Mouse (Mus musculus) bone marrow, adult 2 months (tissue): ENCODE results near the gene Tmem44. TPM values are rescaled to one million over a fixed set of nuclear protein-coding genes. Genes with fewer than 3 reads are reported as not detected.
A peak's percentile ranks its signal among the peaks of the same experiment; 100 is the strongest.

Source experiments
- H3K27ac ChIP-seq: fragments of 200-500 bp; 2 replicates; pipeline ENCODE4 v1.5.1; 2012; ENCODE audit warnings: low read depth, mild to moderate bottlenecking, control low read depth, inconsistent platforms, low read length; ENCODE audit not compliant: control insufficient read depth, poor library complexity, insufficient read depth
- H3K4me1 ChIP-seq: fragments of 200-500 bp; 2 replicates; pipeline ENCODE4 v1.6.1; 2011; ENCODE audit warnings: low read length; ENCODE audit not compliant: control insufficient read depth, insufficient read depth
- H3K4me3 ChIP-seq: fragments of 200-500 bp; replicated peaks from 2 replicates; pipeline ENCODE3; 2011; ENCODE audit warnings: mild to moderate bottlenecking, low read depth, low read length, control low read depth; ENCODE audit not compliant: control insufficient read depth
- CTCF ChIP-seq: fragments of 200-500 bp; IDR thresholded peaks from 2 replicates; pipeline ENCODE4 v1.5.1; 2011; ENCODE audit warnings: low read length, control low read depth; ENCODE audit not compliant: control insufficient read depth, insufficient read depth
- POLR2A ChIP-seq: fragments of 200-500 bp; IDR thresholded peaks from 2 replicates; pipeline ENCODE4 v1.6.1; 2011; ENCODE audit warnings: low read depth, mild to moderate bottlenecking, control low read depth, low read length, borderline replicate concordance; ENCODE audit not compliant: control insufficient read depth
- WGBS: fragments of 180-500 bp; shearing (Covaris S2); methylation state at CpG from one replicate; pipeline ENCODE4 v1.1.7; 2018; 5-methylcytosine and 5-hydroxymethylcytosine counted together
- polyA plus RNA-seq: library from polyadenylated mRNA; stranded (reverse); fragments of >200 nt; gene quantifications from 2 replicates; pipeline ENCODE4 v1.2.4, GENCODE M21; 2011; ENCODE audit warnings: low replicate concordance; ENCODE audit not compliant: missing spikeins, insufficient read depth, insufficient read length

The Tmem44 gene
- polyA plus RNA-seq, 1 experiment = 7.6 TPM

DNA sequence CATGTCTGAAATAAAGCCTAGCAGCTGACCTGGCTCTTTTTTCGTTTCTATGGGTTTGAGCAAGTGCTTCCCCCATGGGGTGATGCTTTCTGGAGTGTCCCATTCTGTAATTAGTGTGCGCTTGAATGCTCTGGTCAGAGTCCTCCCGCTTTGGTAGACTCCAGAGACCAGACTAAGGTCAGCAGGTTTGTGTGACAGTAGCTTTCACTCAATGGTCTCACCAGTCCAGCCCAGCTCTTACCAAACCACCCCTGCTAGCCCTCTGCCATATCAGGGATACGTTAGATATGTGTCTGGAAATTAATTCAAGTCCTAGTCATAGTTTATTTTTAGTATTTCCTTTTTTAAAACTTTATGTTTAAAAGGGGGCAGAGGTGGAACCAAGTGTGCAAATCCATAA lies 10.0 kb upstream of the Tmem44 start:
- Histone ChIP-seq H3K4me1 (peaks cover 2% of the 10 kb centered on the region; the same call in 1 of the 2 replicates), H3K27ac (no peak overlapping the region), H3K4me3 (no peak overlapping the region)
- WGBS = 85% methylated on average over 4 of the region's 4 CpGs
- TF ChIP-seq POLR2A = no peak
- no peak for TF ChIP-seq CTCF

DNA sequence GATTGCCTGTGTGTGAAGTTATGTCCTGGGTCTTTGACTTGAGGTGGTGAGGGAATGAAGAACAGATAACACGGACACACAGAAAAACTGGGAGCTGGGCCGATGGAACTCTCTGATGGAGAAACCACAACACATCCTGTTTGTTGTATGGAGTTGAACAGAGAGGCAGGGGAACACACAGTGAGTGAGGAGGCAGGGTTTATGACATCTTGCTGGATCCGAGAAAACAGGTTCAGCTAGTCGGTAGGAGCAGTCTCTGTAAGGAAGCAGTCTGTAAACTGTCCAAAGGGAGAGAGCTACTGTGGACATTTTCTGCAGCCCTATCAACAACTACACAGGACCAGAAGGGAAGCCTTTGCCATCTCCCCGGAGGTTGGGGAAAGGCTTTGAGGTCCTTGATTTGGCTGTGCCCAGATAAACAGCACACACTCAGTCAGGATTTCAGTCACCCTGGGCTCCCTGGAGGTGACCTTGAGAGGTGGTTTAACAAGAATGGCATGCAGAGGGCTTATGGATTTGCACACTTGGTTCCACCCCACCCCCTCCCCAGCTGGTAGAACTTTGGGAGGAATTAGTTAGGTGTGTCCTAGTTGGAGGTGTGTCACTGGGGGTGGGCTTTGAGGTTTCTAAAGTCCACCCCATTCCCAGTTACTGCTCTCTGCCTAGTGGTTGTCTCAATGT lies 8.8 kb upstream of the Tmem44 start:
- Histone ChIP-seq H3K27ac (no peak overlapping the region), H3K4me1 (no peaks in the 10 kb centered on the region), H3K4me3 (no peak overlapping the region)
- TF ChIP-seq POLR2A (no peak), CTCF (no peak)
- 86% methylated on average over 5 of the region's 5 CpGs for WGBS

DNA sequence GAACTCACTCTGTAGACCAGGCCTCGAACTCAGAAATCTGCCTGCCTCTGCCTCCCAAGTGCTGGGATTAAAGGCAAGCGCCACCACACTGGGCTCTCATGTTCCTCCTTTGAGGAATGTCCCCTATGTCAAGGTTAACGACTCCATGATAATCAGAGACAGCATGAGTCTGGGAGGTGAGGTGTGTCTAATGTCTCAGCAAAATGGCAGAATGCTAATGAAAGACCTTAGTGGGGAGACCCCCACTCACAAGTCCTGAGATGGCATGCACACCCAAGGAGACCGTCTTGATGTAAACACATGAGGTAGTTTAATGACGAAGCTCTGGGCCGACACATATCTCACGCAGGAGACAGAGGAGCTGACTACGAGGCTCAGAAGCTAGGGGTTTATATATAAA lies 3.5 kb upstream of the Tmem44 start:
- TF ChIP-seq CTCF (no peak), POLR2A (no peak)
- Histone ChIP-seq H3K27ac (no peak overlapping the region), H3K4me3 (no peak overlapping the region), H3K4me1 (no peaks in the 10 kb centered on the region; the same call in 1 of the 2 replicates)
- 90% methylated on average over 8 of the region's 8 CpGs for WGBS

DNA sequence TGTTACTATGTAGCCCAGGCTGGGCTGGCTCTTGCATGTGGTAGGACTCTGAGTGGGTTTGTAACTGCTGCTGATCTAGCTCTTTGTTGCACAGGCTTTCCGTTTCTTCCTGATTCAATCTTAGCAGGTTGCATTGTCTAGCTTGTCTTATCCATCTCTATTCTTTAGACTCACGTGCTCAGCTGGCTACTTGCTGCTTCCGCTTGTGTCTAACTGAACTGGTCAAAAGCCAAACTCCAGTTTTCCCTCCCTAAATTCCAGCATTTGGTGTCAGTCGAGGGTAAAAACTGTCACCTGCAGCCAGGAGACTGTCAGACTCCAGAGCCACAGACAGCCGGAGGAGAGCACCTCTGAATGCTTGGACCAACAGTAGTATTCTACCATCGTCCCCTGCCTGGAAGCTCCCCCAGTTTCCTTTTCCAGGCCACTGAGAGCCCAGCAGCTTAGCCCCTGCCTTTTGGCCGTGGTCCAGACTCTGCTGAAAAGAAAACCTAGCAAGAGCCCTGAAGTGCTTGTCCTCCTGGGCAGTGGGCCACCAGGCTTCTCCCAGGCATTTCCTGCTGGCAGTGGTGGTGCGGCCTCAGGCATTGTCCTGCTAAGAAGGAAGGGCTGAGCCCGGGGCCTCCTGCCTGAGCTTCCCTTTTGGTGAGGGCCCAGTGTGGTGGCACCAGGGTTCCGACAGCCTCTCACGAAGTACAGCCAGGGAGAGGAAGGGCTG lies 2.1 kb upstream of the Tmem44 start:
- 27% methylated on average over 11 of the region's 11 CpGs for WGBS
- TF ChIP-seq CTCF (no peak), POLR2A (no peak)
- Histone ChIP-seq H3K27ac (no peak overlapping the region), H3K4me3 (no peak overlapping the region), H3K4me1 (no peaks in the 10 kb centered on the region; the same call in 1 of the 2 replicates)

DNA sequence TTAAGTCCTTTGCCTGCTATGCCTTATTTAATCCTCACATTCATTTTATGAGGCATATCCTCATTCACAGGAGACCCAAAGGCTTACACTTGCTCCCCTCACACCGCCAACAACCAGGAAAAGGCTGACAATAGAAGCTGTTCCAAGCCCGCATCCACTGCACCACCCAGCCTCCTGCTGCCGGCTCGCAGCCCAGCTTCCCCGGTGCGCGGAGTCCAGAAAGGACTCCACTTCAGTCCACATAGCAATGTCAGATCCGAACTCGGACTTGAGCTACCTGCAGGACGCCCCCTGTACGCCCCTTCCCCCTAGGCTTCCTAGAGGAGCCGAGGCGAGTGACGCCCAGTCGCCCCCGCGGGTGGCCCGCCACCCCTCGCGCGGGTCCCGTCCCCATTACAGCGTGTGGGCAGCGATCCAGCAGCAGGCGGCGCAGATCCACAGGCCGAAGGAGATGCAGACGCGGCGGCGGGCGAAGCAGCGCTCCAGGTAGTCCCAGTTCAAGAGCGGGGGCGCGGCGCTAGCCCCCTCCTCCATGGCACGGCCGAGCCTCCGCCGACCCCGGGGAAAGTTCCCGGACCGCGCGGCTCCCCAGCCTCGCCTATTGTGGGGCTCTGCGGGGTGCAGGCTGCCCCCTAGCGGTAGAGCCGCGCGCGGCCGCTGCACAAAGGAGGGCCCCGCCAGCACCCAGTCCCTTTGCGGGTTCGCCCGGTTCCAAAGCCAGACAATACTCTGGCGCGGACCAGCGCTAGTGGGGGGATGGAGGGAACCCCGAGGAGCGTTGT lies 485 bp downstream of the Tmem44 start:
- no peaks in the 10 kb centered on the region; the same call in 1 of the 2 replicates for H3K4me1 ChIP-seq
- peak overlapping the region; percentile 31 for H3K4me3 ChIP-seq
- WGBS = under 1% methylated on average over 63 of the region's 63 CpGs
- no peak overlapping the region for H3K27ac ChIP-seq
- TF ChIP-seq POLR2A (no peak), CTCF (peak; percentile 63)

DNA sequence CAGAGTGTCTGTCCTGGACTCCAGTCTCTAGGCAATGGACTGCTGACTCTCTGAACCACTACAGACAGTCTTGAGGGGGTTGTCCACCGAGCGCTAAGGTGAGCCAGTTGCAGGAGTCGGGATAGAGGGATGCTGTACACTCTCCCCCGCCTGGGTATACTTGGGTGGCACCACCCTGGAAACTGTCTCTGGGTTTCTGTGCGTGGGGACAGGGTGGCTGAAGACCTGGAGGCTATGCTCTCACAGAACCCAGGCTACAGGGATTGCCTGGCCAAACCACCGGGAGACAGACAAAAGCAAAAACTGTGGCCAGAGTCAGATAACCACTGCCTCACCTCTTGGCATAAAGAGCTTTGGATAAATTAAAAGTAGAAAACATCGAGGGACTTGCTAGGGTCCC lies 1.1 kb downstream of the Tmem44 start:
- TF ChIP-seq CTCF (no peak), POLR2A (no peak)
- H3K27ac ChIP-seq = no peak overlapping the region
- H3K4me3 ChIP-seq = no peak overlapping the region
- H3K4me1 ChIP-seq = no peaks in the 10 kb centered on the region; the same call in 1 of the 2 replicates
- WGBS = 75% methylated on average over 7 of the region's 7 CpGs

DNA sequence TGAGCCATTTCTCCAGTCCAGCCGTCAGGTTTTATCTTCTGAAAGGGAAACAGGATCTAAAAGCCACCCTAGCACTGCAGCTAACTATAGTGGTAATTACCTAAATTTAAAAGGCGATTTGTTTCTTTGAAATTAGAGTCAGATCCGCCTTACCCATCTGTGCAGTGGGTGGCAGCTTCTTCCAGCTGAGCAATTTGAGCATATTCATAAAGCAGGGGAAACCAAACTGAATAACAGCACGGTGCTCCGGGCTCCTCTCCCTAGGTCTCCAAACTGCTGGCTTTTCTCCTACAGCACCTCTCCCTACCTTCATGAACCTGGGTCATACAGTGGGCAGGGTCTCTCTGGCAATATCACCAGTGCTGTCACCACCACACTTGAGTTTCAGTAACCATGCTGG lies 2.4 kb downstream of the Tmem44 start:
- no peak overlapping the region for H3K4me3 ChIP-seq
- TF ChIP-seq CTCF = no peak
- no peak for TF ChIP-seq POLR2A
- no peaks in the 10 kb centered on the region; the same call in 1 of the 2 replicates for H3K4me1 ChIP-seq
- WGBS = 82% methylated on average over 5 of the region's 5 CpGs
- H3K27ac ChIP-seq = no peak overlapping the region

DNA sequence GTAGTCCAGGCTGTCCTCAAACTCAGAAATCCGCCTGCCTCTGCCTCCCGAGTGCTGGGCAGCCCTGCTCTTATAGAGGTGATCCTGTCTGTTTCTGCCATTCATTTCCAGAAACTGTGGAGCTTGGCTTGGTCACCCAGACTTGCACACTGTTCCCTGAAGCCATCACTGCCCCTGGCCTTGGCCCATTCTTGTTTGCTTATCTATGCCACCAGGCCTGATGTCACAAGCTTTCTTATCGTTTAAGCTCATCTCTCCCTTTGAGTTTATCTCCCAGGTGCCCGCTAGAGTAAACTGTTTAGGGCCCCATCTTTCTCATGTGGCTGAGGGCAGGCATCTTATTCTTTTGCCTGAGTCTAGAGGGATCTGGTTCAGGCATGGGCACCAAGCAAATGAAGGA lies 5.9 kb downstream of the Tmem44 start:
- WGBS = 76% methylated on average over 4 of the region's 4 CpGs
- no peak for TF ChIP-seq POLR2A
- TF ChIP-seq CTCF = no peak
- H3K4me3 ChIP-seq = no peak overlapping the region

More for the DNA sequence above, 5.9 kb downstream of the Tmem44 start:
- Histone ChIP-seq H3K4me1 (no peaks in the 10 kb centered on the region), H3K27ac (no peak overlapping the region)
